Mouse (Mus musculus) ES-Bruce4 (cell line): ENCODE data around the gene Tsga13.

Experiments used
- CTCF ChIP-seq: IDR thresholded peaks from one replicate; pipeline ENCODE4 v1.8.1; 2011; ENCODE audit warnings: low read depth, low read length
- EP300 ChIP-seq: IDR thresholded peaks from 2 replicates; pipeline ENCODE4 v1.6.1; 2011; ENCODE audit warnings: low read depth, low read length; ENCODE audit not compliant: insufficient read depth

DNA sequence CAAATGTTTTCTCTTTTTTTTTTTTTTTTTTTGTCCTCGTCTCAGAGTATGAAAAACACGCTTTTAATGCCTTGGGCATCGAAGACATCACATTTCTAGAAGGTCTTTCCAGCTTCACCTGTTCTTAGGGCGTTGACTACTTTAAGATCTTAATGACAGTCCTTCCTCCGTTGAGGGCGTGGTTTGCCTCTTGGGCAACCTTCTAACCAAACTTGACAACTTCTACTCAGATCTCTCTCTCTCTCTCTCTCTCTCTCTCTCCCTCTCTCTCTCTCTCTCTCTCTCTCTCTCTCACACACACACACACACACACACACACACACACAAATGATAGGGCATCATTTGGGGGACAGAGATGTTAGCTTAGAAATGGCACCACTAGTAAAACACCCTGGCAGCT is 17.9 kb downstream of the Tsga13 start:
- no peak for TF ChIP-seq CTCF
- TF ChIP-seq EP300: no peak
